Mouse (Mus musculus) intestine, postnatal 0 days (tissue): ENCODE data around the gene Cacnb4. TPM values are rescaled to one million over a fixed set of nuclear protein-coding genes. Genes with fewer than 3 reads are reported as not detected.

Experiments used
- ATAC-seq: fragments of 200-750 bp; cut with Nextera tagmentation; 2 replicates; pipeline ENCODE4 v1.8.0; 2017; ENCODE audit warnings: mild to moderate bottlenecking, moderate TSS enrichment, moderate library complexity
- H3K27ac ChIP-seq: fragments of 300-500 bp; sonication (generic); 2 replicates; pipeline ENCODE4 v1.5.1; 2014; ENCODE audit warnings: mild to moderate bottlenecking, low read depth, low read length, moderate library complexity
- H3K27me3 ChIP-seq: fragments of 300-500 bp; sonication (generic); replicated peaks from 2 replicates; pipeline ENCODE4 v1.6.1; 2014; ENCODE audit warnings: low read length, mixed read lengths; ENCODE audit not compliant: control insufficient read depth, insufficient read depth
- H3K36me3 ChIP-seq: fragments of 300-500 bp; sonication (generic); 2 replicates; pipeline ENCODE4 v1.6.1; 2014; ENCODE audit warnings: mild to moderate bottlenecking, moderate library complexity; ENCODE audit not compliant: control insufficient read depth, insufficient read depth
- H3K4me1 ChIP-seq: fragments of 300-500 bp; sonication (generic); replicated peaks from 2 replicates; pipeline ENCODE4 v1.6.1; 2014; ENCODE audit warnings: antibody characterized with exemption, low read length, mixed read lengths; ENCODE audit not compliant: control insufficient read depth, insufficient read depth
- H3K4me2 ChIP-seq: fragments of 300-500 bp; sonication (generic); replicated peaks from 2 replicates; pipeline ENCODE4 v1.6.1; 2014; ENCODE audit warnings: low read depth, mild to moderate bottlenecking, moderate library complexity
- H3K4me3 ChIP-seq: fragments of 300-500 bp; sonication (generic); 2 replicates; pipeline ENCODE4 v1.5.1; 2014; ENCODE audit warnings: low read depth, low read length
- H3K9ac ChIP-seq: fragments of 300-500 bp; sonication (generic); 2 replicates; pipeline ENCODE4 v1.6.1; 2014; ENCODE audit warnings: mild to moderate bottlenecking, low read depth, low read length
- H3K9me3 ChIP-seq: fragments of 300-500 bp; sonication (generic); 2 replicates; pipeline ENCODE4 v1.6.1; 2016; ENCODE audit warnings: mixed run types; ENCODE audit not compliant: control insufficient read depth
- CTCF ChIP-seq: sonication (generic); IDR thresholded peaks from 2 replicates; pipeline ENCODE4 v1.5.1; 2016; ENCODE audit warnings: low read depth, mild to moderate bottlenecking, control low read depth, antibody characterized with exemption, moderate library complexity
- WGBS: fragments of 180-500 bp; shearing (Covaris S2); extraction: QIAGEN DNeasy Blood & Tissue Kit; methylation state at CpG from one replicate; pipeline ENCODE4 v1.1.7; 2014; 5-methylcytosine and 5-hydroxymethylcytosine counted together
- polyA plus RNA-seq: library from polyadenylated mRNA; unstranded; fragments of >200 nt; fragmentation: Nextera tagmentation; extraction: Ambion mirVana; gene quantifications from 2 replicates; pipeline ENCODE4 v1.2.1, GENCODE M21; 2015

Gene Cacnb4
- polyA plus RNA-seq, 1 experiment from 2014 or later = 0.51 TPM

DNA sequence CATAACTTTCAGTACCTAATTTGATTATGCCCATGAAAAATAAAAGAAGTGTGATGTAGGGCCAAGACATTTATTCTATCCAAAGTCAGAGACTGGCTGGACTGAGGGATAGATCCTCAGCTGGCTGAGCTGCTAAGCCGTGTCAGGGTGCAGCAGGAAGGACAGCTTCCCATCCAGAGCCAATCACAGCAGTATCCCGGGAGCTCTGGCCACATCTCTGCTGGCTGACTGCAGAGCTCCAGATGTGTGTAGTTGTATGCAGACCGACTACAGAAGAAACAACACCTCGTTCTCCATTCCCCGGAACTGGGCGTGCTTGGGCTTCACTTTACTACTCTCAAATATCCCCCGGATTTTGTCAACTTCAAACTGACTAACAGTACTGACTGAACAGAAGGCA is 243.3 kb downstream of the Cacnb4 start:
- 49% methylated on average over 7 of the region's 7 CpGs for WGBS
- Histone ChIP-seq H3K4me3 (no peak overlapping the region), H3K4me1 (no peaks in the 10 kb centered on the region), H3K4me2 (no peak overlapping the region), H3K27me3 (no peaks in the 10 kb centered on the region), H3K36me3 (no peaks in the 10 kb centered on the region), H3K27ac (no peak overlapping the region), H3K9ac (no peak overlapping the region), H3K9me3 (no peaks in the 10 kb centered on the region)
- ATAC-seq = no peak
- no peak for TF ChIP-seq CTCF

DNA sequence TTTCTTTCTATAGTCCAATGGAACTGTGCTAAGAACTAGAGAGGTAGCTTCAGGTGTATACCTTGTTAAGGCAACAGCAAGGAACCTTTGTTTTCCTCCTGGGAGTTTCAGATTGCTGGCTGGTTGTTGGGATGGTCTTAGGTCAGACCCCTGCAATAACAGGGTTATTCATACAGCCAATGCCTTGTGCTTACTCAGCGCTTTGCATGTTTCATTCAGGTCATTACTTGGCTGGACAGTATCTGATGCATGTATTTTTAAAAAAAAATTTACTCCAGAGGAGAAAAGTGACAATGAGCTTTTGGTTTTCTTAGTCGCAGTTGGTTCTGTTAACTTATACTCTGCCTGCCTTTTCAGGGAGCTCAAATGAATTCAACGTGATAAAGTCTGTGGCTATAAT is 249.2 kb downstream of the Cacnb4 start:
- no peak overlapping the region for H3K9ac ChIP-seq
- TF ChIP-seq CTCF = no peak
- ATAC-seq = no peak
- no peaks in the 10 kb centered on the region for H3K4me1 ChIP-seq
- H3K4me2 ChIP-seq = no peak overlapping the region
- H3K27me3 ChIP-seq = no peaks in the 10 kb centered on the region
- no peaks in the 10 kb centered on the region for H3K36me3 ChIP-seq
- no peak overlapping the region for H3K4me3 ChIP-seq
- WGBS = 84% methylated on average over 3 of the region's 3 CpGs
- H3K27ac ChIP-seq = no peak overlapping the region
- H3K9me3 ChIP-seq = no peaks in the 10 kb centered on the region

DNA sequence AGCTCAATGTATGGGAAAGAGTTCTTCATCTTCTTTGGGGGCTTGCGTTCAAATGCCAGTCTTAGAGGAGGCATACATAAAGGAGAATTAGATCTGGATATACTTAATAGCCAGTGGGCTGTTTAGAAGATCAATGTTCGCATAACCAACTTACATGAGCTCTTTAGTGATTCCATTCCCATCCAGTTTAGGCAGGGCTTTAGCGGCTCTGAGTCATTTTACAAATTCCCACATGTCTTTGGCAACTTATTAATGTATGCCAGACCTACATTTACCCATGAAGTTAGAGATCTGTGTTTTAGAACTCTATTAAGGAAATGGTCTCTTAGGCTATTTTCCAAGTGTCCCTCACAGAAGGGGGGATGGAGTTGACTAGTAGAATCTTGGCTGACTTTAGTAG is 250.6 kb downstream of the Cacnb4 start:
- no peaks in the 10 kb centered on the region for H3K36me3 ChIP-seq
- H3K4me3 ChIP-seq = no peak overlapping the region
- 87% methylated on average over 3 of the region's 3 CpGs for WGBS
- H3K27me3 ChIP-seq = no peaks in the 10 kb centered on the region
- H3K4me2 ChIP-seq = no peak overlapping the region; the same call in 1 of the 2 replicates
- no peaks in the 10 kb centered on the region for H3K4me1 ChIP-seq
- no peak for ATAC-seq
- TF ChIP-seq CTCF = no peak
- no peaks in the 10 kb centered on the region for H3K9me3 ChIP-seq
- H3K27ac ChIP-seq = no peak overlapping the region
- no peak overlapping the region for H3K9ac ChIP-seq

DNA sequence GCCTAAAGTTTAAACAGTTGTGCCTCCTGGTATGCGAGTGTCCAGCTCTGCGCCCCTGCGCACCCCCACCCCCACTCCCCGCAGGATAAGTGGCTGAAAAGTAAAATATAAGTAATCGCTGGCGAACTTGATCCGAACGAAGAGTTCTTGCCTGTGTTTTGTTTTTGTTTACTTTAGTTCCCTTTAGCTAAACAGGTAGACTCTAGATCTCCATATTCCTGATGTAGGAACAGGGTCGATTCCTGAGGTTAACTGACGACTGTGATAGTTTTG is 251.2 kb downstream of the Cacnb4 start:
- peak overlapping the region; percentile 90 for H3K27ac ChIP-seq
- H3K4me3 ChIP-seq = peak overlapping the region; percentile 97
- ATAC-seq = no peak
- no peaks in the 10 kb centered on the region for H3K9me3 ChIP-seq
- no peak for TF ChIP-seq CTCF
- peak overlapping the region; percentile 88 for H3K4me2 ChIP-seq
- H3K9ac ChIP-seq = peak overlapping the region; percentile 97
- no peaks in the 10 kb centered on the region for H3K27me3 ChIP-seq
- 10% methylated on average over 10 of the region's 10 CpGs for WGBS
- no peaks in the 10 kb centered on the region for H3K4me1 ChIP-seq
- H3K36me3 ChIP-seq = no peaks in the 10 kb centered on the region

DNA sequence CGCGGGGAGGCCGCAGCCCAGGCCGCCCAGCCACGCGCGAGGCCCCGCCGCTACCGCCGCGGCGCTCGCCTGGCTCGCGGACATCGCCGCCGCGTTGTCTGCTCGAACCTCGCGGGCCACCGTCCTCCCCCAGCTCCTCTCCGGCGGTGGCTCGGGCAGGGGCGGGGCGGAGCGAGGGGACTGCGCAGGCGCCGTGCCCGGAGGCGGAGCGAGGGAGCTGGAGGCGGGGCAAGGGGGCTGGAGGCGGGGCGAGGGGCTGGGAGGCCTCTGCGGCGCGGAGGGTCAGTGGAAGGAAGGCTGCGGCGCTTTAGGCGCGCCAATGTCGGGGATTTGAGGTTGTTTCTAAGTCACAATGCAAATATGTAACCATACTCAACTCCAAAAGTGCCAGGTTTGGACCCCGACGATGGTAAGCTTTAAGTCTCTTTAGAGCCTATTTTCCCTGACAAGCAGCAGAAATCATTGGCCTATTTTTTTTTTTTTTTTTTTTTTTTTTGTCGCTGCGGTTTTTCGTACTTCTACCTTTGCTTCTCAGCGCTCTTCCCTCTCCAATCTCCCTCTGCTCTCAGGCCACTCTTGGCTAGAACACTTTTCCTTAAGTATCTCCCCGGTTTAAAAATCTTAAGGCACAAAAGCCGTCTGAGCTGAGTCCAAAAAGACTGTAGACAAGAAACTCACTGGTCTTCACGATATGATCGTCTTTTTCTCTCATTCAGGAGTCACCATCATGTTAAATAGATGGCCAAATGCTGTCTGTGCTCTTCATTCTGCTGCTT is 251.7 kb downstream of the Cacnb4 start, which contains the start of gene Arl5a:
TSS of gene Arl5a (minus strand) at position 155 of the 776 bp plus-strand sequence.
- Histone ChIP-seq H3K27ac (peak within 1 kb of the TSS; percentile 90), H3K4me2 (peak within 1 kb of the TSS; percentile 88), H3K9ac (peak within 1 kb of the TSS; percentile 97), H3K27me3 (no peaks in the 10 kb centered on the region), H3K4me3 (peak within 1 kb of the TSS; percentile 97), H3K36me3 (no peaks in the 10 kb centered on the region), H3K4me1 (0 out of 2 replicates have a peak, but pooled peaks cover 3% of the 10 kb centered on the region), H3K9me3 (no peaks in the 10 kb centered on the region)
- peak; percentile 84 for ATAC-seq
- no peak for TF ChIP-seq CTCF
- under 1% methylated on average over 53 of the region's 57 CpGs for WGBS

DNA sequence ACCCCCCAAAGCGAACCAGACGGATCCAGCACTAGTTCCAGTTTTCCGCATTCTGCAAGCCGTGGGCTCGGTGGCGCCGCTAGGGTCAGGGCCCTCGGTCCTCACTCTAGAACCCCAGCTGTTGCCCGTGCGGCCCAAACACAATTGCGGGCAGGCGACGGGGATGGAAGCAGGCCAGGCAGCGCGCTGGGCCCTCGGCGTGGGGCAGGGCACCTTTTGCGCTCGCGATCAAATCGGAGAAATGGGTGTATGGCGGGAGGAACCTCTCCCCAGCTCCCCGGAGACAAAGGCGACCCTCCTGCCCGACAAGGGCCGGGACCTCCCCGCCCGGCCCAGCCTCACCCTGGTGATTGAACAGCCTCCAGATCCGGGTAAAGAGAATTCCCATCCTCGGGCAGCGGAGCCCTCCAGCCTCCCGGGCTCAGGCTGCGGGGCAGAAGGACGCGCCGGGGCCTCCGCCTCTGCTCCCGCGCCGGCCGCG is 252.3 kb downstream of the Cacnb4 start:
- Histone ChIP-seq H3K4me3 (peak overlapping the region; percentile 97), H3K27me3 (no peaks in the 10 kb centered on the region), H3K4me1 (0 out of 2 replicates have a peak, but pooled peaks cover 3% of the 10 kb centered on the region), H3K9me3 (no peaks in the 10 kb centered on the region), H3K36me3 (no peaks in the 10 kb centered on the region), H3K4me2 (peak overlapping the region; percentile 88), H3K9ac (peak overlapping the region; percentile 97), H3K27ac (peak overlapping the region; percentile 90)
- TF ChIP-seq CTCF = 0 out of 2 replicates have a peak, but pooled peaks have one; percentile 10
- peak; percentile 27; the same call in 1 of the 2 replicates for ATAC-seq
- WGBS = 0% methylated on average over 40 of the region's 42 CpGs
